Mouse (Mus musculus): ENCODE data around the gene Mettl7a1. TPM values are rescaled to one million over a fixed set of nuclear protein-coding genes. Genes with fewer than 3 reads are reported as not detected.

The Mettl7a1 gene
- 595 TPM for polyA plus RNA-seq (2014; fragmentation: Illumina TruSeq; extraction: RNeasy Lipid Tissue Mini Kit (QIAGEN cat#74804); ENCODE audit: low read depth, low replicate concordance)

GRCm38 (mm10) chr15:100304019-100304991 lies at the start of gene Mettl7a1:
TSS of gene Mettl7a1 (plus strand) at chr15:100304140.

GRCm38 (mm10) chr15:100280626-100281025 lies 23.3 kb upstream of the Mettl7a1 start, which contains the start of gene Tmprss12:
TSS of gene Tmprss12 (plus strand) at chr15:100280837.

GRCm38 (mm10) chr15:100334629-100335028 lies 30.7 kb downstream of the Mettl7a1 start, which contains the start of gene Mettl7a3:
TSS of gene Mettl7a3 (plus strand) at chr15:100334929.

GRCm38 (mm10) chr15:100352711-100353250 lies 48.8 kb downstream of the Mettl7a1 start, which contains the start of the genes Methig1 and Mettl7a2:
TSS of gene Methig1 (plus strand) at chr15:100353149.
TSS of gene Mettl7a2 (plus strand) at chr15:100353200.

GRCm38 (mm10) chr15:100364242-100364641 lies 60.3 kb downstream of the Mettl7a1 start, which contains the start of gene Higd1c:
TSS of gene Higd1c (plus strand) at chr15:100364542.

Other genes with a start within 250 kb of the Mettl7a1 start
- 36.3 TPM for gene Atf1, start 76.3 kb upstream of the Mettl7a1 start, polyA plus RNA-seq (2014; fragmentation: Illumina TruSeq; extraction: RNeasy Lipid Tissue Mini Kit (QIAGEN cat#74804); ENCODE audit: low read depth, low replicate concordance)
- gene Tmprss12, start 23.3 kb upstream of the Mettl7a1 start, polyA plus RNA-seq (2014; fragmentation: Illumina TruSeq; extraction: RNeasy Lipid Tissue Mini Kit (QIAGEN cat#74804); ENCODE audit: low read depth, low replicate concordance), result not detected
- gene Mettl7a3, start 30.8 kb downstream of the Mettl7a1 start, polyA plus RNA-seq (2014; fragmentation: Illumina TruSeq; extraction: RNeasy Lipid Tissue Mini Kit (QIAGEN cat#74804); ENCODE audit: low read depth, low replicate concordance), result 0.52 TPM
- gene Methig1, start 49.0 kb downstream of the Mettl7a1 start, polyA plus RNA-seq (2014; fragmentation: Illumina TruSeq; extraction: RNeasy Lipid Tissue Mini Kit (QIAGEN cat#74804); ENCODE audit: low read depth, low replicate concordance), result not detected
- gene Mettl7a2, start 49.1 kb downstream of the Mettl7a1 start, polyA plus RNA-seq (2014; fragmentation: Illumina TruSeq; extraction: RNeasy Lipid Tissue Mini Kit (QIAGEN cat#74804); ENCODE audit: low read depth, low replicate concordance), result not detected
- not detected for gene Higd1c, start 60.4 kb downstream of the Mettl7a1 start, polyA plus RNA-seq (2014; fragmentation: Illumina TruSeq; extraction: RNeasy Lipid Tissue Mini Kit (QIAGEN cat#74804); ENCODE audit: low read depth, low replicate concordance)
- 0.50 TPM for gene Gm5475, start 118.0 kb downstream of the Mettl7a1 start, polyA plus RNA-seq (2014; fragmentation: Illumina TruSeq; extraction: RNeasy Lipid Tissue Mini Kit (QIAGEN cat#74804); ENCODE audit: low read depth, low replicate concordance)
- gene Slc11a2, start 120.9 kb downstream of the Mettl7a1 start, polyA plus RNA-seq (2014; fragmentation: Illumina TruSeq; extraction: RNeasy Lipid Tissue Mini Kit (QIAGEN cat#74804); ENCODE audit: low read depth, low replicate concordance), result 59.2 TPM
- gene Letmd1, start 164.9 kb downstream of the Mettl7a1 start, polyA plus RNA-seq (2014; fragmentation: Illumina TruSeq; extraction: RNeasy Lipid Tissue Mini Kit (QIAGEN cat#74804); ENCODE audit: low read depth, low replicate concordance), result 33.7 TPM
- 5.0 TPM for gene Csrnp2, start 191.3 kb downstream of the Mettl7a1 start, polyA plus RNA-seq (2014; fragmentation: Illumina TruSeq; extraction: RNeasy Lipid Tissue Mini Kit (QIAGEN cat#74804); ENCODE audit: low read depth, low replicate concordance)
- 19.3 TPM for gene Tfcp2, start 247.9 kb downstream of the Mettl7a1 start, polyA plus RNA-seq (2014; fragmentation: Illumina TruSeq; extraction: RNeasy Lipid Tissue Mini Kit (QIAGEN cat#74804); ENCODE audit: low read depth, low replicate concordance)